Mouse (Mus musculus) spleen, embryonic (tissue): ENCODE results near the gene Cavin3.

Source experiments
- CTCF ChIA-PET: fragments of 350-600 bp; sonication (Branson Sonifier 250); formaldehyde crosslinking; loops from one replicate; lab custom pipeline; 2022; lab: Charles Lee

Gene Cavin3

DNA sequence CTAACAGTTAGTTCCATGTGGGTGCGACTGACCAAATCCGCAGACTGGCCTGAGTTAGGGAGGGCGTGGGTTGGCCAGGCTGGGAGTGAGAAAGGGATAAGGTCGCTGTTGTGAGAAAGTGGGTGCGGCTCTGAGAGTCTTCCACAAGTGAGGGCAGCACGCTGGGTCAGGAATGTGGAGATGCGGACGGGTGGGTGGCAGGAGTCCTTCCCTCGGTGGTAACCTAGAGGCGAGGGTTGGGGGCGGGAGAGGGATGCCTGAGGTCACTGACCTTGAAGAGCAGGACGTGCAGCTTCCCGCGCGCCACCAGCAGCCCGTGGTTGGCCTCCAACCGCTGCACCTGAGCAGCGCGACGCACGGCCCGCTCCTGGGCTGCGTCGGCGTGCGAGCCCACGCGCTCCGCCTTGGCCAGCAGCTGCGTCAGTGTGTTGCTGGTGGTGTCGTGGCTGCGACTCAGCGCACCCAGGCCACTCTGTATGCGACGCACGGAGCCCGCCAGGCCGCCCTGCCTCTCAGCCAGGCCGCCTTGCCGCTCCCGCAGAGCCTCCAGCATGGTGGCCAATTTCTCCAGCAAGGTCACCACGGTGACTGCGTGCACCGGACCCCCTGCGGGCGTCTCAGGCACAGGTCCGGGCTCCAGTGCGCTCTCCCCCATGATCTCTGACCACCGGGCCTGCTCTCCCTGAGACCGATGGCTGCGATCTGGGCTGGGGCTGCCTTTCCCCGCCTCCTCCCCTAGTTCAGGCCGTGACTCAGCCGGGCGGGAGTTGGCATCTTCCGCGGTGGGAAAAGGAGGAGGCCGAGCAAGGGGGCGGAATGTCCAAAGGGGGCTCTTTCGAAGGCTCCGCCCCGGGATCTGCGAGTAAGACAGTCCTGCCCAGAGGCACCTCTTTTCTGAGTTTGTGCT lies at the start of gene Cavin3:
Cavin3 (minus strand) TSS at position 796 of the 907 bp plus-strand sequence.
- CTCF ChIA-PET, result no interaction called here

DNA sequence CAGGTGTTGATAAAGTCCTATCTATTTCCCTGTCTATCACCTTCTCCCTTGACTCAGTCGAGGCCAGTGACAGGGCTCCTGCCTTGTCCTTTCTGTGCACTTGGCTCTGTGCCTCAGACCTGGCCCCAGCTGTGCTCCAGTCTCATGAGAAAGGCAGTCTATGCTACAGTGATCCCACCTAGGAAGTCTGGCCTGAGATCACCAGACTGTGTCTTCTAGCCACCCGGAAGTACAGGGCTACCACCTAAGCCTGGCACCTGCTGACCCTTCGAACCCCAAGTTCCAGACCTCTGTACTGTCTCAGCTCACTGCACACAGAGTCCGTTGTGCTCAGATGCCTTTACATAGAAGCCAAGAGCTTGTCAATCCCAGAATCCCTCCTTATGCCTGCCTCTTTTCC lies 46.0 kb upstream of the Cavin3 start:
- CTCF ChIA-PET, result no interaction called here

DNA sequence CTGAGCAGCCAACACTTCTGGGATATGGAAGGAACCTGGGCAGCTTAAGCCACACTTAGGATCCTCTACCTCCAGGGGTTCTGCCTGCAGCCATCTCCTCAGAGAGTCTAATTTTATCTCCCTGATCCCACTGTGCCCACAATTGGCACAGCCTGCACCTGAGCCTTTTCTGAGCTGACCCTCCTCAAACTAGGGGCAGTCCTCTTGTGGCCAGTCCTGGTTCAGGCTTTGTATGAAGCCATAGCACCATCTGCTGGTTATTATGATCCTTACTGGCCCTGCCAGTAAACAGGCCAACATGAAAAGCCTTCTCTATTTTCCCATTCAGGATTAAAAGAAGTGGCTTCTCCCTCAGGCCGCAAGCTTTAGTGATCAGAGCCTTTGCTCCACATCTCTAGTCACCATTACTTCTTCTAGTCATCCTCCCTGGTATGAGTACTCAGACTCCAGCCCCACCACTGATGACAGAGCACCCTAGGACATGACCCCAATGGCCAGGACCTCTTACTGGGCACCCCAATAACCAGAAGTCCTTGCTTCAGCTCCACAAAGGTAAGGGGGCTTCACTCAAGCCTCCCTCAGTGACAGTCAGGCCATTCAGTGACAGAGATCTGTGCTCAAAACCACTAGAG lies 45.3 kb upstream of the Cavin3 start:
- CTCF ChIA-PET, result no interaction called here

DNA sequence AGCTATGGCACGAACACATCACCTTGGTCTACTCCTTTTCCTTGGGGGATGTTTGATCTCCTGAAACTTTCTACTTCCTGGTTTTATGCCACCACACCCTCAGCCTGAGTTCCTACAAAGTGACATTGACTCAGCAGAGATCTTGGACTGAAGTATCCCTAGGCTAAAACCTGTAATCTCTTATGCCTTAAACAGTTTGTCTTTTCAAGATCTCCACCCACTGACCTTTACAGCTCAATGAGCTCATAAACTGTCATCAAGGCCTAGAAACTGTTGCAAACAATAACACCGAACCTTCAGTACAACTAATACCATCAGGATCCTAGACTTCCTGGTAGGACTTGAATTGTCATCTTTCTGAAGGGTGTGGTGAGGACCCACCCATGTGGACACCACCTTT lies 42.1 kb upstream of the Cavin3 start:
- CTCF ChIA-PET, result no interaction called here

DNA sequence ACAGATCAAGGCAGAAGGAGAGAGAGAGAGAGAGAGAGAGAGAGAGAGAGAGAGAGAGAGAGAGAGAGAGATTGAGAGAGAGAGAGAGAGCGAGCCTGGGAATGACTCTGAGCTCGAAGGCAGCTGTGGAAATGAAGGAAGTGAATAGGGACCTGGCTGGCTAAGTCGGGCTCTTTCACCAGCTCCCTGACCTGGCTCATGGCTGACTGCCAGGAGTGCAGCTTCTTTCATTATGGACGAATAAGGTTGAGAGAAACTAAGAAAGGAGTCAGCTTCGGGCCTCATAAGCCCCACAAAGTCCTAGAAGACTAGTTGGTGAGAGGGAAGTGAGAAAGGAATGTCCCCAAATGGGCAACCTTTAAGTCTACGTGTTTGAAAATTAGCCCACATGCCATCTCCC lies 38.1 kb upstream of the Cavin3 start:
- CTCF ChIA-PET, result interaction anchor here (0.6 kb wide), 1 partner anchor 94 kb away, joined by 8 read pairs; no protein-coding TSS in a partner anchor

DNA sequence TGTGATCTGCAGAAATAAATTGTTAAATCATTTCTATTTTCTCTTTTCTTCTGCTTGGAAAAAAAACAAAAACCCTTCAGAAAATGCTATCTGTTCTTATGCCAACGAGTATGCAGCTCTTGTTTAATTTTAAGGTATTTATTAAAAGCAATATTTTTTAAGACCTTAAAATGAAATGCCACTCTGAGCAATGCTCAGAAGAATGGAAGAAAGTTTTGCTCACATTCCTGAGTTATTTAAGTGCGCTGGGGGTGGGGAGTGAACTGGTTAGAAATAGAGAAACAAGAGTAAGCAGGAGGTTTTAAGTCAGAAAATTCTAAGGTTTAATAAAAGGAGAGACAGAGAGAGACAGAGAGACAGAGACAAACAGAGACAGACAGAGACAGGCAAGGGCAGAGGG lies 37.7 kb upstream of the Cavin3 start:
- CTCF ChIA-PET, result no interaction called here

DNA sequence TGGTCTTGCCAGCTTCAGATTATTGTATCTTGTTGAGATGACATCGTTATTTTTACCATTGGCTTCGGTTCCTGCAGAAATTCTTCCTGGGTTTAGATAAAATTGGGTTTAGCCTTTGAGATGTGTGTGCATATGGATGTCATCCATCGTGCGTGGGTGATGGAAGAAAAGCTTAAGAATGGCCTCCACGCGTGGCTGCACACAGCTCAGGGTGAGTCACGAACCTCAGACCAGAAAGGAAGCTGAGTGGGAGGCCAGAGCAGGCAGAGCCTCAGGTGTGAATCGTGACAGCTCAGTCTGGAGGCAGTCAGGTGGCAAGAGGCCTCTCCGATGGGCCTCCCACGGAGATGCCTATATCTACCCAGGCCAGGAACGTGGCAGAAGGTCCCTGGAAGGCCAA lies 37.2 kb upstream of the Cavin3 start:
- CTCF ChIA-PET, result no interaction called here

DNA sequence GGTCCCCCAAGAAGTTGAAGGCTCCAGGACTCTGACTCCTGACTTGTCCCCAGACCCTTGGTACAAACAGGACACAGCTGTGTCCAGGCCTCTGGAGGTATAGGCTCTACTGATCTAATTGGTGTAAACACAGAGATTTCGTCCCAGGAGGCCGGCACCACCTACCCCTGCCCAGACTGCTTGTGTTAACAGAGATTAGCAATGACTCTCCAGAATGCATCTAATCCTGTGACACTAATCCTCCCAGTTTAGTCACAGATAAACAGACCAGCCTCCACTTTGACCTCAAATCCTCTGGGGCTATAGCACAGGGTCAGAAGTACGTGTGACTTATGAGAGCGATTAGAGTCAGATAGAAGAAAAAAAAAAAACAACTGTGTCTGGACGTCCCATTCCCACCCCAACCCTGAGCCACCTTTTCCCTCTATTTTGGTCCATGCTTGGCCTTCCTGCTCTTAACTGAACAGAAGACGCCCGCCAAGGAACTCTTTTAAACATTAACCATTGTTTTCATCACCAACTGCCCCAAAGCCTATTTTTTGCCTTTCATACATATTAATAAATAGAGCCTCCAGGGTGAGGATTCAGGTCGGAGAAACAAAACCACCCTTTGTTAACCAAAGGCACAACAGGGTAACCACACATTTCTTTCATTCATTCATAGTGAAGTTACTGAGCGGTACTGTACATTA lies 34.7 kb upstream of the Cavin3 start:
- CTCF ChIA-PET, result no interaction called here

DNA sequence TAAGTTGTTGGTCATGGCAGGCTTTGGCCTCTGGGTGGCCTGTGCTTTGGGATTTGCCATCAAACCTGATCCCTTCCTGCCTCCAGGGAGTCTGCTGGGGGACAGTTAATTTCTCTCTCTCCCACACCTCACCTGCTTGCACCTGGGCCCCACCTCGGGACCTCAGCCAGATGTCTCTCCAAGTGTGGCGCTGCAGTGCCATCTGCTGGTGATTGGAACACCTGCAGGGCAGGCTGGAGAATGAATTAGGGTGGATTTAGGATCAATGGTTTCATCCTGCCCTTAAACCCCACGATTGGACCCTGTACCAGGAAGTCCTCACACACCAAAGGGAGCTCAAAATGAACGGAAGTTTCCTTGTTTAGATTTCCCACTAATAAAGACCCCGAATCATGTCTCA lies 33.1 kb upstream of the Cavin3 start:
- CTCF ChIA-PET, result no interaction called here

DNA sequence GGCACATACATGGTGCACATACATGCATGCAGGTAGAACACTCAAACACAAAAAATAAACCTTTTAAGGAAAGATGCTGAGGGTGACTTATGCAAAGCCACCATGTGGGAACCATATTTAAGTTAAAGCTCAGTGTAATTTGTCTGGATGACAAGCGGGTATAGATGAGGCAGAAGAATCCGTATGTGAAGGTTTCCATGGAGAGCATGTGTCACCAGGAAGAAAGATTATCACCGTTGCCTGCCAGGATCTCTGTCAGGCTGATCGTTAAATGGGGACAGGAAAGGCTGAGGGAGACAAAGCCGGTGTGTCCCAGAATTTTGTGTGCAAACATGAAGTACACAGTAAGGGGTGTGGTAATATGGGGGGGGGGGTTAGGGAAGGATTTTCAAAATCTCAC lies 32.5 kb upstream of the Cavin3 start:
- CTCF ChIA-PET, result no interaction called here

DNA sequence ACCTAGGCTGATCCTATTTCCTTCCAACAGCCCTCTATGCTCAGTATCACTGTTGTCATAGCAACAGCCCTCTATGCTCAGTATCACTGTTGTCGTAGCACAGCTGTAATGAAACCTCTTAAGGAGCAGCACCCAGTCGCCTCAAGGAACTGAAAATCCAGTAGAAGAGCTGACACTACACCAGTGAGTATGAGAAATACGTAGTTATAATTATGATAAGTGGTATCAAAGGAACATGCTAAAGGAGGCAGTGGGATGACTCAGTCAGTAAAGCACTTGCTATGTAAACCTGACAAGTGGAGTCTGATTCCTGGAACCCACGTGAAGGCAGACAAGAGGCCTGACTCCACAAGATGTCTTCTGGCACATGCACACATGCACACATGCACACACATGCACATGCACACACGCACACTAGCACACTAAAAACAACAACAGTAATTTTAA lies 31.8 kb upstream of the Cavin3 start:
- CTCF ChIA-PET, result no interaction called here

DNA sequence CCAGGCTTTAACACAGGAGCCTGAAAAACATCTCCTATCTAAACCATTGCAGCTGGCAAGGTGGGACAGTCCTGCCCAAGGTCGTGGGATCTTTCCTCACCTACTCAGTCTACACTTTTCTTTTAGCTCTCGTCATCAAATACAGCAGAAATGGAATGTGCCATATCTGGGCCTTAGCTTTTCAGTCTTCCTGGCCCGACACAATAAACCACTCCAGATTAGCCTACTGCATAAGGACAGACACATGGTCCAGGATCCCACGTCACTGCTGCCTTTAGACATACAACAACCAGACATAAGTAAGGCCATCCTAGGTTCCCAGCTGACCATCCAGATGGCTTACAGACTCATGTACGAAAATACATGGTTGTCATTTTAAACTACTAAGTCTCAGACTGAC lies 28.0 kb upstream of the Cavin3 start:
- CTCF ChIA-PET, result no interaction called here

DNA sequence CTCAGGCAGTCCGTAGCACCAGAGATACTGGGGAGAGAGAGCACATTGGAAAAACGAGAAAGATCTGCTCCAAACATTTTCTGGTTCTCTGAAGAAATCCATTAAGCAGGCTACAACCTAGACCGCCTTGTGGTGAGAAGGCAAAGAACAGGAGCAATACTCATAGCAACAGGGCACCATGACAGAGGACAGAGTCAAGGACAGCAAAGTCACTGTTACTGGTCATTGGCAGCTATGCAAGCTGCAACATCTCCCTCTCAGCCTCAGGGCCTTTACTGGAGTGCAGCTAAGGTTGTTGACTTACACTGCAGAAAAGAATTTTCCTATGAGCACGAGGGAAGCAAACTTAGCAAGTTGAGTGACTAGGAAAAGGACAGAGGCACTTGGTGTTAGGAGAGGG lies 25.2 kb upstream of the Cavin3 start:
- CTCF ChIA-PET, result no interaction called here

DNA sequence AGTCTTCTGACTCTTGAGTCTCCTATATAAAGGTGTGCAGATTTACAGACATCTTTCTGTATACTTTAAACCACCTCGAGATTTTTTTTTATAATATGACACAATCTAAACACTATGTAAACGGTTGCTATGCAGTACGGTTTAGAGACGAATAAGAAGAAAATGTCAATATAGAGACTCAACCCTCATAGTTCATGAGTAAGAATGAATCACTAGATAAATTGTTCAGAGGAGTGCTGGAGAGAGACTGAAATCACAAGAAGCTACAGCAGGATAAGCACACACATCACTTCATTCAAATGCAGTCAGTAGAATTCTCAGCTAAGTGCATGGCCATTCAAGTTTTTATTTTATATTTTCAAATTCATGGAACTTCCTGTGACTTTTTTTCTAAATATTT lies 19.9 kb upstream of the Cavin3 start:
- CTCF ChIA-PET, result no interaction called here

DNA sequence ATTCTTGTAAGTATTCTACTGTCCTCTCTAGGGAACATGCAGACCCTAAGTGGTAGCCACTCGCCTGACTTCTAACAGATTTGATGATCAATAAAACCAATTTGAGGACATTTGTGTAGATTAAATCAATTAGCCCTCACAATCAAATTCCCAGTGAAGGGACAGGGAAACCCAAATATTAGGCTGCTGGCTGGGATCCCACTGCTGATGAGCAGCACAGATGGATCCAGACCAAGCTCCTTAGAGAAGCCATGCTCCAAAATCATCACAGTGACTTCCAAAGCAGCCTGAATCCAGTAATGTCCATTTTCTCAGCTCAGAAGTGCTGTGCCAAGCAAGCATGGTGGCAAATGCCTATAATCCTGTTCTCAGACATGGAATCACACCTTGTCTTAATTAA lies 17.6 kb upstream of the Cavin3 start:
- CTCF ChIA-PET, result no interaction called here

DNA sequence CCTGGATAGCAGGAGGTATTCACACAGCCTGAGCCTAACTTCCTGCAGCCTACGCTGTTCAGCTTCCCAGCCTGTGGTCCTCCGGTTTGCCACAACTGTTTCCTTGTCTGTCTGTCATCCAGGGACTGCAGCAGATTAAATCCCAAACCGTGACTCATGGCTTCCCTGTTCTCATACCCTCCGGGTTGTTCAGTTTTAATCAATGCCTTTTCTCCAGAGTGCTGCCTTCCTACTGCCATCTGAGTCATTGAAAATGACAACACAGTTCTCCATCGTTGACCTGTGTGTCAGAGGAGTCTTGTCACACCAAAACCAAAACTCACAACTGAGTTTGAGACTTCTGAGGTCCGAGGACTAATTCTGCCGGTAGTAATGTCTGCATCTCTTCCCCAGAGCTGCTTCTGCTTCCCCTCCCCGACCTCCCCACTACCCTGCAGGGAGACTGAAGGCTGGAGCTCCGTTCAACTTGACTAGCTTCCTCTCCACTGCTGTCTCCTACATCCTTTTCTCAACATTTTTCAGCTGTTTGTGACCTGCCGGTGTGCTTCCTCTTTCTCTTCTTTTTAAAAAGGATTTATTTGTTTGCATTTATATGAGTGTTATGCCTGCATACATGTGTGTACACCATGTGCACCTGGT lies 16.9 kb upstream of the Cavin3 start:
- CTCF ChIA-PET, result no interaction called here

DNA sequence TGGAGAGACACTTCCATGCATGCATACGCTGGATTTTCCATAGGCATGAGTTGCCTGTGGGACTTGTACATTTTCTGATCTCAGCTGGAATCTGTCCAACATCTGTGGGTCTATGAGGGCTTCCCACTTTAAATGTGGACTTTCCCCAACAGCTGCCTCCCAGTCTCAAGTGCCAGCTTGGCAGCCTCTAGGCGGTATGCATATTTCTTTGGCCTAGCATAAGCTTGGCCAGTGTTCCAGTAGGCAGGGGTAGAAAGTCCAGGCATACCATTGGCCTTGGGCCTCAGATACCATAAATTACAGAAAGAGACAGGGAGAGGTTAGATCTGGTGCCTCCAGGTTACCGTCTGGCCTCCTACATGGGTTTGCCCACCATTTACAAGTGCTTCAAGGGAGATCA lies 15.8 kb upstream of the Cavin3 start:
- CTCF ChIA-PET, result no interaction called here

DNA sequence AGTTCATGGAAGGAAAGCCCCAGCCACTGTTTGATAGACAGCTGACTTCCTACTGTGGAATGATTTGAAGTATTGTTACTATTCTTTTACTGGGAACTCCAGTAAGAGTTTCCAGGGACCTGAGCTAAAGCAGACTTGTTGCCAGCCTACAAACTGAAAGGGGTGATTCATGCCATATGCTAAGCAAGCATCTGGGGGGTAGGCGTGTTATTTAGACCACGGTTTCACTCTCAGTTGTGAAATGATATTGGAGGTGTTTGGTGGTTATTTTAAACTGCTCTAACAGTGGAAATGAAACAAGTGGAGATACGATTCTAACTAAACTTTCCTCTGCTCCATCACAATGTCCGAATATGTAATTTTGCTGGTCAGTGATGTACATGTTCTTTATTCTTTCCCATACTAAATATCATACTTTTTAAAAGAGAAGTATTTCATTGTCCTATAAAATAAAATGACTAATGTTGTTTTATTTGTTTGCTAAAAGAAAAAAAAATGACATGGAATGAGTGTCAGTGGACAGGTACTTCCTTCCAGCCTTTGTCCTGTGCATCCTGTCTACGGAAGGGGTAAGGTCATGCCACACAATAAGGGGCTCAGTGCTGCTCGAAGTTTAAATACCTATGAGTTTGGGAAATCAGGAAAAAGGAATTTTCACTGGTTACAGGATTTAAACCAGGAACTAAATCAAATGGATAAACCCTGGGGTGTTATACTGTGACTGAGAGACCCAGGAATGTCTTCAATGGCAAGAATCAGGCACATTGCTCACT lies 5.2 kb upstream of the Cavin3 start:
- CTCF ChIA-PET, result no interaction called here

DNA sequence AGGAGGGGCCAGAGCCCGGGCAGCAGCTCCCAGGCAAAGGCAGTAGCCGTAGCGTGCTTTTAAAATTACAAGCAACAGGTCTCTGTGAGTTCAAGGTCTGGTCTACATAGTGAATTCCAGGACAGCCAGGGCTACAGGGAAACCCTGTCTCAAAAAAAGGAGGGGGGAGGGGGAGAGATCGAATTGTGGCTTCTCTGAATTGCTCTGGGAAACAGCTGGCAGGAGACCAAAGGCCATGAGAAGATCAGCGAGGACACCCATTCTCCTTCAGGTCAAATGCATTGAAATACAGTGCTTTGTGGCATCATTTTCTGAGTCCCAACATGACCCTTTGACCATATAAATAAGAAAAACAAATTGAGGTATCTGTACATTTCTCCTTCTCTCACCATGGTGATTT lies 2.9 kb upstream of the Cavin3 start:
- CTCF ChIA-PET, result no interaction called here

DNA sequence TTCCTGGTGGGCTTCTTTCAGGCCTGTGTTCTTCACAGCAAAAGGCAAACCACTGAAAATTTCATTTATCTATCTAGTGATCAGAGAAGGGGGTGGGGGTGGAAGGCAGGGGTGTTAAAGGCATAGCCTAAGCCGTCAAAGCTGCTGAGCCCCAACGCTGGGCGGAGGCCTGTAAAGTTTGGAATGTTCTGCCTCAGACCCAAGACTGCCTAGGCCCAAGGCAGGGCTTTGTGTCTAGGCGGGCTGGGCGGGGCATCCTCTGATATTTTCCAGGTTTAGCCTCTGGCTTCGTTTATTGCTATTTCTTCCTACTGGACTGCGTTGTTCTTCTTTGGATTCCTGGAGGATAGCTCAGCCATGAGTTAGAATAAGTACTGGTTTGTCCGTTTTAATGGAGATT lies 326 bp upstream of the Cavin3 start:
- CTCF ChIA-PET, result no interaction called here
